Mouse (Mus musculus) liver, embryonic 12.5 days (tissue): ENCODE results near the gene Trim63. TPM values are rescaled to one million over a fixed set of nuclear protein-coding genes. Genes with fewer than 3 reads are reported as not detected.
"Not testable (repeated sequence)": the region's sequence is repeated elsewhere in the genome, so short reads cannot be mapped to it uniquely, and the experiment has no call there.

Source experiments
- ATAC-seq: fragments of 200-750 bp; cut with Nextera tagmentation; 2 replicates; pipeline ENCODE4 v1.8.0; 2017; ENCODE audit warnings: moderate number of reproducible peaks, mild to moderate bottlenecking, moderate library complexity
- H3K27ac ChIP-seq: fragments of 300-500 bp; sonication (generic); 2 replicates; pipeline ENCODE4 v1.5.1; 2016; ENCODE audit warnings: mild to moderate bottlenecking
- H3K27me3 ChIP-seq: fragments of 300-500 bp; sonication (generic); replicated peaks from 2 replicates; pipeline ENCODE4 v1.6.1; 2016; ENCODE audit warnings: mild to moderate bottlenecking, moderate library complexity
- H3K36me3 ChIP-seq: fragments of 300-500 bp; sonication (generic); 2 replicates; pipeline ENCODE4 v1.6.1; 2016; ENCODE audit warnings: mild to moderate bottlenecking, moderate library complexity
- H3K4me1 ChIP-seq: fragments of 300-500 bp; sonication (generic); 2 replicates; pipeline ENCODE4 v1.6.1; 2016
- H3K4me2 ChIP-seq: fragments of 300-500 bp; sonication (generic); 2 replicates; pipeline ENCODE4 v1.6.1; 2016; ENCODE audit warnings: mild to moderate bottlenecking, moderate library complexity
- H3K4me3 ChIP-seq: fragments of 300-500 bp; sonication (generic); 2 replicates; pipeline ENCODE4 v1.5.1; 2016; ENCODE audit warnings: mild to moderate bottlenecking, moderate library complexity
- H3K9ac ChIP-seq: fragments of 300-500 bp; sonication (generic); 2 replicates; pipeline ENCODE4 v1.6.1; 2016; ENCODE audit warnings: mild to moderate bottlenecking, moderate library complexity
- H3K9me3 ChIP-seq: fragments of 300-500 bp; sonication (generic); replicated peaks from 2 replicates; pipeline ENCODE4 v1.6.1; 2016; ENCODE audit warnings: mild to moderate bottlenecking, moderate library complexity
- WGBS: fragments of 180-500 bp; shearing (Covaris S2); methylation state at CpG from one replicate; pipeline ENCODE4 v1.1.7; 2016; ENCODE audit not compliant: insufficient replicate concordance; 5-methylcytosine and 5-hydroxymethylcytosine counted together
- polyA plus RNA-seq: library from polyadenylated mRNA; unstranded; fragments of >200 nt; fragmentation: Nextera tagmentation; extraction: Ambion mirVana; gene quantifications from 2 replicates; pipeline ENCODE4 v1.2.1, GENCODE M21; 2016

Trim63 gene
- polyA plus RNA-seq, 1 experiment from 2014 or later: 0.20 TPM

- Histone ChIP-seq H3K9ac (peak within 1 kb of the TSS; percentile 97), H3K4me3 (peak within 1 kb of the TSS; percentile 93), H3K27me3 (peaks cover 4% of the 10 kb centered on the region), H3K27ac (peak within 1 kb of the TSS; percentile 99), H3K36me3 (peaks cover 22% of the 10 kb centered on the region), H3K9me3 (no peaks in the 10 kb centered on the region), H3K4me1 (peaks cover 49% of the 10 kb centered on the region), H3K4me2 (peak within 1 kb of the TSS; percentile 82)
- under 1% methylated on average over 43 of the region's 43 CpGs for WGBS
- ATAC-seq: peak; percentile 70
These were observed 27.3 kb upstream of the Trim63 start, which contains the start of gene Pdik1l for GRCm38 (mm10) chr4:134287575-134288025. Gene Pdik1l (minus strand): TSS chr4:134287895.

- Histone ChIP-seq H3K27ac (peak overlapping the region; percentile 99), H3K4me2 (peak overlapping the region; percentile 82), H3K27me3 (peaks cover 14% of the 10 kb centered on the region), H3K4me3 (peak overlapping the region; percentile 93), H3K4me1 (peaks cover 47% of the 10 kb centered on the region), H3K9me3 (no peaks in the 10 kb centered on the region), H3K9ac (peak overlapping the region; percentile 97), H3K36me3 (peaks cover 12% of the 10 kb centered on the region)
- WGBS: 34% methylated on average over 11 of the region's 11 CpGs
- no peak for ATAC-seq
These were observed 26.3 kb upstream of the Trim63 start for GRCm38 (mm10) chr4:134288397-134289256.

GRCm38 (mm10) chr4:134292067-134292466 is 22.9 kb upstream of the Trim63 start:
- no peak overlapping the region for H3K4me2 ChIP-seq
- no peak overlapping the region for H3K27ac ChIP-seq
- no peak overlapping the region for H3K4me3 ChIP-seq
- WGBS: 27% methylated on average over 7 of the region's 7 CpGs
- H3K9ac ChIP-seq: no peak overlapping the region
- no peak for ATAC-seq
- peaks cover 21% of the 10 kb centered on the region for H3K27me3 ChIP-seq
- peaks cover 21% of the 10 kb centered on the region for H3K4me1 ChIP-seq
- 0 out of 2 replicates have a peak, but pooled peaks cover 4% of the 10 kb centered on the region for H3K9me3 ChIP-seq
- no peaks in the 10 kb centered on the region for H3K36me3 ChIP-seq

- no peak overlapping the region for H3K9ac ChIP-seq
These were observed 21.7 kb upstream of the Trim63 start for GRCm38 (mm10) chr4:134293061-134293691.

GRCm38 (mm10) chr4:134293692-134294163 is 21.2 kb upstream of the Trim63 start:
- Histone ChIP-seq H3K27ac (no peak overlapping the region), H3K9ac (no peak overlapping the region), H3K27me3 (peaks cover 31% of the 10 kb centered on the region), H3K4me1 (peaks cover 11% of the 10 kb centered on the region), H3K4me3 (no peak overlapping the region), H3K36me3 (no peaks in the 10 kb centered on the region), H3K4me2 (no peak overlapping the region), H3K9me3 (0 out of 2 replicates have a peak, but pooled peaks cover 4% of the 10 kb centered on the region)
- no peak for ATAC-seq
- WGBS: 38% methylated on average over 9 of the region's 9 CpGs

More at GRCm38 (mm10) chr4:134293061-134293691, 21.7 kb upstream of the Trim63 start:
- Histone ChIP-seq H3K4me2 (no peak overlapping the region), H3K27ac (no peak overlapping the region), H3K4me1 (peaks cover 16% of the 10 kb centered on the region), H3K9me3 (0 out of 2 replicates have a peak, but pooled peaks cover 4% of the 10 kb centered on the region), H3K27me3 (peaks cover 29% of the 10 kb centered on the region), H3K4me3 (no peak overlapping the region), H3K36me3 (no peaks in the 10 kb centered on the region)
- no peak for ATAC-seq
- WGBS: 59% methylated on average over 18 of the region's 18 CpGs

GRCm38 (mm10) chr4:134296096-134296495 is 18.8 kb upstream of the Trim63 start:
- not testable (repeated sequence) for H3K4me2 ChIP-seq, H3K9me3 ChIP-seq, ATAC-seq, H3K4me1 ChIP-seq, H3K27ac ChIP-seq, H3K4me3 ChIP-seq, H3K36me3 ChIP-seq, H3K9ac ChIP-seq
- WGBS: 68% methylated on average over 4 of the region's 4 CpGs
- H3K27me3 ChIP-seq: peaks cover 45% of the 10 kb centered on the region

GRCm38 (mm10) chr4:134296523-134296922 is 18.4 kb upstream of the Trim63 start:
- no peak for ATAC-seq
- WGBS: 76% methylated on average over 4 of the region's 4 CpGs
- H3K36me3 ChIP-seq: no peaks in the 10 kb centered on the region
- no peak overlapping the region for H3K4me3 ChIP-seq
- 0 out of 2 replicates have a peak, but pooled peaks cover 4% of the 10 kb centered on the region for H3K9me3 ChIP-seq
- no peak overlapping the region for H3K9ac ChIP-seq
- H3K27ac ChIP-seq: no peak overlapping the region
- peaks cover 45% of the 10 kb centered on the region for H3K27me3 ChIP-seq
- no peaks in the 10 kb centered on the region for H3K4me1 ChIP-seq
- no peak overlapping the region for H3K4me2 ChIP-seq

GRCm38 (mm10) chr4:134297369-134297768 is 17.6 kb upstream of the Trim63 start:
- Histone ChIP-seq H3K9ac (no peak overlapping the region), H3K4me2 (no peak overlapping the region), H3K27me3 (peaks cover 43% of the 10 kb centered on the region), H3K4me3 (no peak overlapping the region), H3K9me3 (0 out of 2 replicates have a peak, but pooled peaks cover 4% of the 10 kb centered on the region), H3K36me3 (no peaks in the 10 kb centered on the region), H3K27ac (no peak overlapping the region), H3K4me1 (no peaks in the 10 kb centered on the region)
- WGBS: 81% methylated on average over 8 of the region's 8 CpGs
- no peak for ATAC-seq

GRCm38 (mm10) chr4:134298626-134299497 is 16.1 kb upstream of the Trim63 start:
- Histone ChIP-seq H3K4me3 (no peak overlapping the region), H3K9me3 (0 out of 2 replicates have a peak, but pooled peaks cover 4% of the 10 kb centered on the region), H3K4me2 (no peak overlapping the region), H3K36me3 (no peaks in the 10 kb centered on the region), H3K9ac (no peak overlapping the region), H3K27me3 (peaks cover 28% of the 10 kb centered on the region), H3K4me1 (no peaks in the 10 kb centered on the region), H3K27ac (no peak overlapping the region)
- WGBS: 55% methylated on average over 19 of the region's 19 CpGs
- ATAC-seq: no peak

- Histone ChIP-seq H3K9me3 (0 out of 2 replicates have a peak, but pooled peaks cover 4% of the 10 kb centered on the region), H3K4me1 (no peaks in the 10 kb centered on the region), H3K27me3 (peaks cover 24% of the 10 kb centered on the region), H3K27ac (no peak overlapping the region), H3K4me3 (no peak overlapping the region), H3K4me2 (no peak overlapping the region), H3K36me3 (no peaks in the 10 kb centered on the region), H3K9ac (no peak overlapping the region)
- ATAC-seq: no peak
- WGBS: 34% methylated on average over 4 of the region's 4 CpGs
These were observed 15.5 kb upstream of the Trim63 start for GRCm38 (mm10) chr4:134299498-134299810.

GRCm38 (mm10) chr4:134300316-134300715 is 14.6 kb upstream of the Trim63 start:
- peaks cover 24% of the 10 kb centered on the region for H3K27me3 ChIP-seq
- no peak for ATAC-seq
- no peak overlapping the region for H3K4me2 ChIP-seq
- H3K4me3 ChIP-seq: no peak overlapping the region
- H3K9ac ChIP-seq: no peak overlapping the region
- no peaks in the 10 kb centered on the region for H3K36me3 ChIP-seq
- 0 out of 2 replicates have a peak, but pooled peaks cover 4% of the 10 kb centered on the region for H3K9me3 ChIP-seq
- 45% methylated on average over 9 of the region's 9 CpGs for WGBS
- no peak overlapping the region for H3K27ac ChIP-seq
- no peaks in the 10 kb centered on the region for H3K4me1 ChIP-seq
